Mouse (Mus musculus): ENCODE data around the gene Hsbp1. TPM values are rescaled to one million over a fixed set of nuclear protein-coding genes. Genes with fewer than 3 reads are reported as not detected.
"Not testable (repeated sequence)": the region's sequence is repeated elsewhere in the genome, so short reads cannot be mapped to it uniquely, and the experiment has no call there.

Gene Hsbp1
- polyA plus RNA-seq (2012; rRNA removed) = 53.4 and 94.0 TPM in 2 replicates

DNA sequence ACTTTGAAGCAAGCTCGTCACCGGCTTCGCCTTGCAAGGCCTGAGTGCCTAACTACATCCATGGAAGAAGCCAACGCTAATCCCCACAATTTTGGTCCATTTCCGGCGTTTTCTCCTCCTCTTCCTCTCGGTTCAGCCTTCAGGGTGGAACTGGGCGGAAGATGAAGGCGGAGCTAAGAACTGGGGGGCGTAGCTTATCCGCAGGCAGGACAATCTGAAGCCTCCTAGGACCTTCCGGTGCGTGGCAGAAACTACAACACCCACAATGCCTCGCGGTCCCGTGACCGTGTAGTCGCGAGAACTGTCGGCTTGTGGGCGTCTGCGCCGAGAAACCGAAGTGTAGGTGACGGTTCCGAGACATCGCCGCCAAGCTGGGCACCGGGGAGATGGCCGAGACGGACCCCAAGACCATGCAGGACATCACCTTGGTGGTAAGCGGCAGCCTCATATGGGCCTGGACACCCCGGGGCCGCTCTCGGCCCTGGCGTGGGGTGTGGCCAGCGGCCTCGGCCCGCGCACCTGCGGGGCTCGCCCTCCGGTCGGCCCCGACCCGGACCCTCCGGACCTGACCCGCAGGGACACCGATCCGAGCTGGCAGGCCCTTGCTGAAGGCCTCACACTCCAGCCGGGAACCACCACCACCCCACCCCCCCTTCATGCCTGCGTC lies at the start of gene Hsbp1:
Gene Hsbp1 (plus strand): TSS at position 299 of the 667 bp plus-strand sequence.
- WGBS = 3% methylated on average over 52 of the region's 52 CpGs
- no peaks in the 10 kb centered on the region for H3K27me3 ChIP-seq (ENCODE audit: control insufficient read depth, insufficient read depth, low read length)
- peak within 1 kb of the TSS; percentile 81 for H3K4me3 ChIP-seq (ENCODE audit: low read depth, low read length)
- H3K27ac ChIP-seq (ENCODE audit: insufficient read depth, low read depth, low read length) = no peak within 1 kb of the TSS
- H3K4me1 ChIP-seq (ENCODE audit: control insufficient read depth, insufficient read depth, insufficient read length, low read length) = peaks cover 6% of the 10 kb centered on the region
- TF ChIP-seq CTCF (IDR thresholded peaks at IDR 0.05; ENCODE audit: extremely low read depth, insufficient read length, insufficient replicate concordance, low read depth, low read length) (no peak), POLR2A (IDR thresholded peaks at IDR 0.05; ENCODE audit: low read depth, low read length) (peak; percentile 43; the same call in 1 of the 2 replicates)
- peaks cover 24% of the 10 kb centered on the region for H3K36me3 ChIP-seq (ENCODE audit: control insufficient read depth, insufficient read depth, low read length)

DNA sequence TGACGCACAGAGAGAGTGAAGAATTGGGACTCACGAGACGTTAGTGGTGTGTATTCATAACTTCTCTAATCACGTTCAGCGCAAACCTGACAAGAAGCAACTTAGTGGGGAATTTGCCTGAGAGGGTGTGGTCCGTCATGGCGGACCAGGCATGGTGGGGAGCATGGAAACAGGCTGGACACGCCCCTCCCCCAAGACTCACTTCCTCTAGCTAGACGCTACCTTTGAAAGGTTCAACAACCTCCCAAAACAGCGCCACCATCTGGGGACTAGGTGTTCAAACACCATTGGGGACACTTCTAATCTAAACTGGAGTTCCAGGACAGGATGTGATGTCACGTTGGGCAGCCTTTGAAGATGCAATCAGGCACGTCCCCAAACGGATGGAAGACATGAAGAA lies 48.8 kb upstream of the Hsbp1 start:
- 75% methylated on average over 13 of the region's 13 CpGs for WGBS
- no peaks in the 10 kb centered on the region for H3K4me1 ChIP-seq (ENCODE audit: control insufficient read depth, insufficient read depth, insufficient read length, low read length)
- H3K27me3 ChIP-seq (ENCODE audit: control insufficient read depth, insufficient read depth, low read length) = no peaks in the 10 kb centered on the region
- no peak overlapping the region for H3K27ac ChIP-seq (ENCODE audit: insufficient read depth, low read depth, low read length)
- no peaks in the 10 kb centered on the region for H3K36me3 ChIP-seq (ENCODE audit: control insufficient read depth, insufficient read depth, low read length)
- TF ChIP-seq CTCF (IDR thresholded peaks at IDR 0.05; ENCODE audit: extremely low read depth, insufficient read length, insufficient replicate concordance, low read depth, low read length) (no peak), POLR2A (IDR thresholded peaks at IDR 0.05; ENCODE audit: low read depth, low read length) (no peak)
- no peak overlapping the region for H3K4me3 ChIP-seq (ENCODE audit: low read depth, low read length)

GRCm38 (mm10) chr8:119297752-119298151 lies 46.5 kb upstream of the Hsbp1 start:
- WGBS = 30% methylated on average over 3 of the region's 3 CpGs
- peak; percentile 62; the same call in 1 of the 2 replicates for TF ChIP-seq CTCF (IDR thresholded peaks at IDR 0.05; ENCODE audit: extremely low read depth, insufficient read length, insufficient replicate concordance, low read depth, low read length)

DNA sequence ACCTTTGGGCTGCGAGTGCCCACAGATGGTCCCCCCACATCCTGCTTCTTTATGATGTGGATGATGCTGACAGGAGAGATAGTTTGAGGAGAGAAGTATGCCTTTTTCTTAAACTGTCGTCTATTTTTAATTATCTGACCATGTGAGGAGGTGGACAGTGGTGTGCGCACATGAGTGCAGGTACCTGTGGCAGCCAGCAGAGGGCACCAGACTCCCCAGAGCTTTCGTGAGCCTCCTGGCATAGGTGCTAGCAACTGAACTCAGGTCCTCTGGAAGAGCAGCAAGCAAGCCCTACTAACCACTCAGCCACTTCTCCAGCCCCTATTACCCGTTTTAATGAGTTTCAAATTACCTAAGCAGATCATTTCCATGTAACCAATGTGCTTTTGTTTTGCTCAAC lies 44.0 kb upstream of the Hsbp1 start:
- TF ChIP-seq POLR2A (IDR thresholded peaks at IDR 0.05; ENCODE audit: low read depth, low read length) (no peak), CTCF (IDR thresholded peaks at IDR 0.05; ENCODE audit: extremely low read depth, insufficient read length, insufficient replicate concordance, low read depth, low read length) (no peak)
- Histone ChIP-seq H3K36me3 (ENCODE audit: control insufficient read depth, insufficient read depth, low read length) (no peaks in the 10 kb centered on the region), H3K4me1 (ENCODE audit: control insufficient read depth, insufficient read depth, insufficient read length, low read length) (no peaks in the 10 kb centered on the region), H3K27ac (ENCODE audit: insufficient read depth, low read depth, low read length) (no peak overlapping the region), H3K27me3 (ENCODE audit: control insufficient read depth, insufficient read depth, low read length) (no peaks in the 10 kb centered on the region), H3K4me3 (ENCODE audit: low read depth, low read length) (no peak overlapping the region)
- WGBS = 86% methylated on average over 5 of the region's 5 CpGs

More at GRCm38 (mm10) chr8:119297752-119298151, 46.5 kb upstream of the Hsbp1 start:
- H3K36me3 ChIP-seq (ENCODE audit: control insufficient read depth, insufficient read depth, low read length); H3K27me3 ChIP-seq (ENCODE audit: control insufficient read depth, insufficient read depth, low read length); H3K27ac ChIP-seq (ENCODE audit: insufficient read depth, low read depth, low read length); H3K4me3 ChIP-seq (ENCODE audit: low read depth, low read length); H3K4me1 ChIP-seq (ENCODE audit: control insufficient read depth, insufficient read depth, insufficient read length, low read length): not testable (repeated sequence)

GRCm38 (mm10) chr8:119304196-119304595 lies 40.1 kb upstream of the Hsbp1 start:
- no peak for TF ChIP-seq CTCF (IDR thresholded peaks at IDR 0.05; ENCODE audit: extremely low read depth, insufficient read length, insufficient replicate concordance, low read depth, low read length)
- TF ChIP-seq POLR2A (IDR thresholded peaks at IDR 0.05; ENCODE audit: low read depth, low read length) = no peak
- WGBS = 64% methylated on average over 8 of the region's 8 CpGs
- no peak overlapping the region for H3K27ac ChIP-seq (ENCODE audit: insufficient read depth, low read depth, low read length)
- no peak overlapping the region for H3K4me3 ChIP-seq (ENCODE audit: low read depth, low read length)
- H3K4me1 ChIP-seq (ENCODE audit: control insufficient read depth, insufficient read depth, insufficient read length, low read length) = no peaks in the 10 kb centered on the region
- no peaks in the 10 kb centered on the region for H3K36me3 ChIP-seq (ENCODE audit: control insufficient read depth, insufficient read depth, low read length)
- no peaks in the 10 kb centered on the region for H3K27me3 ChIP-seq (ENCODE audit: control insufficient read depth, insufficient read depth, low read length)

- Histone ChIP-seq H3K4me3 (ENCODE audit: low read depth, low read length) (no peak overlapping the region), H3K27ac (ENCODE audit: insufficient read depth, low read depth, low read length) (no peak overlapping the region), H3K27me3 (ENCODE audit: control insufficient read depth, insufficient read depth, low read length) (no peaks in the 10 kb centered on the region), H3K4me1 (ENCODE audit: control insufficient read depth, insufficient read depth, insufficient read length, low read length) (no peaks in the 10 kb centered on the region), H3K36me3 (ENCODE audit: control insufficient read depth, insufficient read depth, low read length) (no peaks in the 10 kb centered on the region)
- TF ChIP-seq CTCF (IDR thresholded peaks at IDR 0.05; ENCODE audit: extremely low read depth, insufficient read length, insufficient replicate concordance, low read depth, low read length) (peak; percentile 49; the same call in 1 of the 2 replicates), POLR2A (IDR thresholded peaks at IDR 0.05; ENCODE audit: low read depth, low read length) (no peak)
- WGBS = 17% methylated on average over 3 of the region's 3 CpGs
These were observed 32.9 kb upstream of the Hsbp1 start for GRCm38 (mm10) chr8:119311412-119311811.

GRCm38 (mm10) chr8:119323215-119323614 lies 21.1 kb upstream of the Hsbp1 start:
- WGBS = 43% methylated on average over 6 of the region's 6 CpGs
- no peak overlapping the region for H3K4me3 ChIP-seq (ENCODE audit: low read depth, low read length)
- TF ChIP-seq POLR2A (IDR thresholded peaks at IDR 0.05; ENCODE audit: low read depth, low read length) = no peak
- no peak for TF ChIP-seq CTCF (IDR thresholded peaks at IDR 0.05; ENCODE audit: extremely low read depth, insufficient read length, insufficient replicate concordance, low read depth, low read length)

More at GRCm38 (mm10) chr8:119323215-119323614, 21.1 kb upstream of the Hsbp1 start:
- no peak overlapping the region for H3K27ac ChIP-seq (ENCODE audit: insufficient read depth, low read depth, low read length)
- no peaks in the 10 kb centered on the region for H3K4me1 ChIP-seq (ENCODE audit: control insufficient read depth, insufficient read depth, insufficient read length, low read length)
- H3K36me3 ChIP-seq (ENCODE audit: control insufficient read depth, insufficient read depth, low read length) = no peaks in the 10 kb centered on the region
- no peaks in the 10 kb centered on the region for H3K27me3 ChIP-seq (ENCODE audit: control insufficient read depth, insufficient read depth, low read length)

Data from small intestine, adult 2 months (tissue).